Mouse (Mus musculus): Measurements from ENCODE around the gene Slco4c1. TPM values are rescaled to one million over a fixed set of nuclear protein-coding genes. Genes with fewer than 3 reads are reported as not detected.
A peak's percentile ranks its signal among the peaks of the same experiment; 100 is the strongest.

Slco4c1 gene
- total RNA-seq, 1 experiment, result 5.2 TPM

- H3K4me1 ChIP-seq (ENCODE audit: control insufficient read depth in 2 of 2, insufficient read depth in 2 of 2, low read length in 2 of 2, poor library complexity in 1 of 2), result no peaks in the 10 kb centered on the region
- H3K36me3 ChIP-seq (ENCODE audit: control insufficient read depth, insufficient read depth, low read length, poor library complexity, severe bottlenecking), result no peaks in the 10 kb centered on the region
- TF ChIP-seq ZC3H11A (IDR thresholded peaks at IDR 0.05; ENCODE audit: borderline replicate concordance, low read depth, low read length), result peak; percentile 27; the same call in 1 of the 2 replicates
- TF ChIP-seq HCFC1 (IDR thresholded peaks at IDR 0.05; ENCODE audit: borderline replicate concordance, insufficient read depth, low read length), result no peak
- TF ChIP-seq ZNF384 (IDR thresholded peaks at IDR 0.05; ENCODE audit: low read depth, low read length), result no peak
- no peak for TF ChIP-seq MAFK (IDR thresholded peaks at IDR 0.05; ENCODE audit: insufficient read depth, low read depth, low read length)
- no peak for TF ChIP-seq CHD2 (IDR thresholded peaks at IDR 0.05; ENCODE audit: low read depth, low read length)
- DNase-seq (ENCODE audit: low read depth, low spot score), result peak; percentile 29
- H3K4me3 ChIP-seq (ENCODE audit: insufficient read depth in 1 of 2, low read depth in 1 of 2, low read length in 2 of 2, poor library complexity in 1 of 2, severe bottlenecking in 1 of 2), result no peak overlapping the region
- in situ Hi-C loops (cut with MboI; ENCODE audit: low sequenced_read_pairs in 2 of 2, unreplicated experiment in 2 of 2), result no loop called here
- no peak overlapping the region for H3K27ac ChIP-seq (ENCODE audit: insufficient read depth, low read depth, low read length, poor library complexity, severe bottlenecking)
- no peak overlapping the region for H3K9ac ChIP-seq (ENCODE audit: insufficient read depth, low read depth, low read length, poor library complexity, severe bottlenecking)
- H3K9me3 ChIP-seq (ENCODE audit: control insufficient read depth, insufficient read depth, low read depth, low read length), result no peaks in the 10 kb centered on the region
Observed at GRCm38 (mm10) chr1:96801595-96801994, 70.4 kb downstream of the Slco4c1 start.

GRCm38 (mm10) chr1:96794690-96795089, 77.3 kb downstream of the Slco4c1 start:
- no peak overlapping the region for H3K4me3 ChIP-seq (ENCODE audit: insufficient read depth in 1 of 2, low read depth in 1 of 2, low read length in 2 of 2, poor library complexity in 1 of 2, severe bottlenecking in 1 of 2)
- H3K9me3 ChIP-seq (ENCODE audit: control insufficient read depth, insufficient read depth, low read depth, low read length), result no peaks in the 10 kb centered on the region
- H3K27ac ChIP-seq (ENCODE audit: insufficient read depth, low read depth, low read length, poor library complexity, severe bottlenecking), result no peak overlapping the region
- H3K4me1 ChIP-seq (ENCODE audit: control insufficient read depth in 2 of 2, insufficient read depth in 2 of 2, low read length in 2 of 2, poor library complexity in 1 of 2), result no peaks in the 10 kb centered on the region
- no peak for TF ChIP-seq ZNF384 (IDR thresholded peaks at IDR 0.05; ENCODE audit: low read depth, low read length)
- TF ChIP-seq MAFK (IDR thresholded peaks at IDR 0.05; ENCODE audit: insufficient read depth, low read depth, low read length), result no peak
- TF ChIP-seq HCFC1 (IDR thresholded peaks at IDR 0.05; ENCODE audit: borderline replicate concordance, insufficient read depth, low read length), result no peak
- TF ChIP-seq CHD2 (IDR thresholded peaks at IDR 0.05; ENCODE audit: low read depth, low read length), result no peak
- TF ChIP-seq ZC3H11A (IDR thresholded peaks at IDR 0.05; ENCODE audit: borderline replicate concordance, low read depth, low read length), result no peak
- in situ Hi-C loops (cut with MboI; ENCODE audit: low sequenced_read_pairs in 2 of 2, unreplicated experiment in 2 of 2), result no loop called here
- no peak for DNase-seq (ENCODE audit: low read depth, low spot score)
- no peaks in the 10 kb centered on the region for H3K36me3 ChIP-seq (ENCODE audit: control insufficient read depth, insufficient read depth, low read length, poor library complexity, severe bottlenecking)
- H3K9ac ChIP-seq (ENCODE audit: insufficient read depth, low read depth, low read length, poor library complexity, severe bottlenecking), result no peak overlapping the region

GRCm38 (mm10) chr1:96794290-96794689, 77.7 kb downstream of the Slco4c1 start:
- TF ChIP-seq HCFC1 (IDR thresholded peaks at IDR 0.05; ENCODE audit: borderline replicate concordance, insufficient read depth, low read length) (no peak), ZC3H11A (IDR thresholded peaks at IDR 0.05; ENCODE audit: borderline replicate concordance, low read depth, low read length) (no peak), CHD2 (IDR thresholded peaks at IDR 0.05; ENCODE audit: low read depth, low read length) (no peak), MAFK (IDR thresholded peaks at IDR 0.05; ENCODE audit: insufficient read depth, low read depth, low read length) (no peak)
- in situ Hi-C loops (cut with MboI; ENCODE audit: low sequenced_read_pairs in 2 of 2, unreplicated experiment in 2 of 2), result no loop called here
- H3K27ac ChIP-seq (ENCODE audit: insufficient read depth, low read depth, low read length, poor library complexity, severe bottlenecking), result no peak overlapping the region
- H3K4me1 ChIP-seq (ENCODE audit: control insufficient read depth in 2 of 2, insufficient read depth in 2 of 2, low read length in 2 of 2, poor library complexity in 1 of 2), result no peaks in the 10 kb centered on the region
- DNase-seq (ENCODE audit: low read depth, low spot score), result no peak
- H3K36me3 ChIP-seq (ENCODE audit: control insufficient read depth, insufficient read depth, low read length, poor library complexity, severe bottlenecking), result no peaks in the 10 kb centered on the region
- no peaks in the 10 kb centered on the region for H3K9me3 ChIP-seq (ENCODE audit: control insufficient read depth, insufficient read depth, low read depth, low read length)
- no peak overlapping the region for H3K4me3 ChIP-seq (ENCODE audit: insufficient read depth in 1 of 2, low read depth in 1 of 2, low read length in 2 of 2, poor library complexity in 1 of 2, severe bottlenecking in 1 of 2)
- no peak overlapping the region for H3K9ac ChIP-seq (ENCODE audit: insufficient read depth, low read depth, low read length, poor library complexity, severe bottlenecking)

GRCm38 (mm10) chr1:96789268-96789667, 82.7 kb downstream of the Slco4c1 start:
- TF ChIP-seq MAFK (IDR thresholded peaks at IDR 0.05; ENCODE audit: insufficient read depth, low read depth, low read length) (no peak), ZNF384 (IDR thresholded peaks at IDR 0.05; ENCODE audit: low read depth, low read length) (no peak), ZC3H11A (IDR thresholded peaks at IDR 0.05; ENCODE audit: borderline replicate concordance, low read depth, low read length) (no peak), HCFC1 (IDR thresholded peaks at IDR 0.05; ENCODE audit: borderline replicate concordance, insufficient read depth, low read length) (no peak), CHD2 (IDR thresholded peaks at IDR 0.05; ENCODE audit: low read depth, low read length) (no peak)
- H3K4me3 ChIP-seq (ENCODE audit: insufficient read depth in 1 of 2, low read depth in 1 of 2, low read length in 2 of 2, poor library complexity in 1 of 2, severe bottlenecking in 1 of 2), result no peak overlapping the region
- no peak overlapping the region for H3K9ac ChIP-seq (ENCODE audit: insufficient read depth, low read depth, low read length, poor library complexity, severe bottlenecking)
- H3K9me3 ChIP-seq (ENCODE audit: control insufficient read depth, insufficient read depth, low read depth, low read length), result no peaks in the 10 kb centered on the region
- H3K4me1 ChIP-seq (ENCODE audit: control insufficient read depth in 2 of 2, insufficient read depth in 2 of 2, low read length in 2 of 2, poor library complexity in 1 of 2), result no peaks in the 10 kb centered on the region
- no peaks in the 10 kb centered on the region for H3K36me3 ChIP-seq (ENCODE audit: control insufficient read depth, insufficient read depth, low read length, poor library complexity, severe bottlenecking)
- in situ Hi-C loops (cut with MboI; ENCODE audit: low sequenced_read_pairs in 2 of 2, unreplicated experiment in 2 of 2), result no loop called here
- no peak for DNase-seq (ENCODE audit: low read depth, low spot score)
- H3K27ac ChIP-seq (ENCODE audit: insufficient read depth, low read depth, low read length, poor library complexity, severe bottlenecking), result no peak overlapping the region

- Histone ChIP-seq H3K9ac (ENCODE audit: insufficient read depth, low read depth, low read length, poor library complexity, severe bottlenecking) (no peak overlapping the region), H3K4me1 (ENCODE audit: control insufficient read depth in 2 of 2, insufficient read depth in 2 of 2, low read length in 2 of 2, poor library complexity in 1 of 2) (no peaks in the 10 kb centered on the region), H3K9me3 (ENCODE audit: control insufficient read depth, insufficient read depth, low read depth, low read length) (no peaks in the 10 kb centered on the region), H3K36me3 (ENCODE audit: control insufficient read depth, insufficient read depth, low read length, poor library complexity, severe bottlenecking) (no peaks in the 10 kb centered on the region), H3K4me3 (ENCODE audit: insufficient read depth in 1 of 2, low read depth in 1 of 2, low read length in 2 of 2, poor library complexity in 1 of 2, severe bottlenecking in 1 of 2) (no peak overlapping the region), H3K27ac (ENCODE audit: insufficient read depth, low read depth, low read length, poor library complexity, severe bottlenecking) (no peak overlapping the region)
- TF ChIP-seq HCFC1 (IDR thresholded peaks at IDR 0.05; ENCODE audit: borderline replicate concordance, insufficient read depth, low read length) (no peak), ZNF384 (IDR thresholded peaks at IDR 0.05; ENCODE audit: low read depth, low read length) (no peak), MAFK (IDR thresholded peaks at IDR 0.05; ENCODE audit: insufficient read depth, low read depth, low read length) (no peak), ZC3H11A (IDR thresholded peaks at IDR 0.05; ENCODE audit: borderline replicate concordance, low read depth, low read length) (no peak), CHD2 (IDR thresholded peaks at IDR 0.05; ENCODE audit: low read depth, low read length) (no peak)
- in situ Hi-C loops (cut with MboI; ENCODE audit: low sequenced_read_pairs in 2 of 2, unreplicated experiment in 2 of 2), result no loop called here
- no peak for DNase-seq (ENCODE audit: low read depth, low spot score)
Observed at GRCm38 (mm10) chr1:96774174-96774573, 97.8 kb downstream of the Slco4c1 start.
